Mouse (Mus musculus): ENCODE data around the gene Eef2. TPM values are rescaled to one million over a fixed set of nuclear protein-coding genes. Genes with fewer than 3 reads are reported as not detected.
A peak's percentile ranks its signal among the peaks of the same experiment; 100 is the strongest.

The Eef2 gene
- 476 and 570 TPM in 2 replicates for polyA plus RNA-seq (2012; rRNA removed)
- polyA plus RNA-seq (2014; fragmentation: Nextera tagmentation; extraction: Ambion mirVana) = 233 and 270 TPM in 2 replicates

DNA sequence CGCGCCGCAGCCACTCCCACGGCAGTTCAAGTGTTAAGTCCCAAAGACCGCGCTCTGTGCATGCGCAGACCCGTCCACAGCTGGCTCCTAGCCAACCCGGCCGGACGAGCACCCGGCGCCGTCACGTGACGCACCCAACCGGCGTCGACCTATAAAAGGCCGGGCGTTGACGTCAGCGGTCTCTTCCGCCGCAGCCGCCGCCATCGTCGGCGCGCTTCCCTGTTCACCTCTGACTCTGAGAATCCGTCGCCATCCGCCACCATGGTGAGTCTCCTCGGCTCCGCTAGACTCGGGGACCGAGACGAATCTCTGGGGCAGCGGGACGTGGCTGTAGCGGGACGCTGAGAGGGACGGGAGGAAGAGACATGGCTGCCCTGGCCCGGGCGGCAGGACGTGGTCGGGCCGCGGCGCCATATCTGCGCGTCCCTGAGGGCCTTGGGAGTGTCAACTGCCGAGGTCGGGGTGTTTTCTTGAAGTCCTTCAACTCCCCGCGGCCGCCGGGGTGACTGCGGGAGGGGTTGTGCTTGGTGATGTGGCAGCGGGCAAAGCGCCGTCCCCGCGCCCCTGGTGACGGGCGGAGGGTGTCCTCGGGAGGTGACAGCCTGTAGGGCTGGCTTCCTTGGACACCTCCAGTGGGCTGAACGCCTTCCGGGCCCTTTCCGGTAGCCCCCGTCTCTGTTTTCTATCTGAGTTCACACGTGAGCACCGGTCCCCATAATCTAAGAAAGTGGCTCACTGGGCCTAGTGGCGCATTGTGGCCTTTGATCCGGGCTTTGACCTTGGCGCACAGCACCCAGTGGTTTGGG, at the start of gene Eef2:
Gene Eef2, plus strand, starts transcription at position 166 of the 806 bp plus-strand sequence.
- under 1% methylated on average over 77 of the region's 77 CpGs for WGBS (ENCODE audit: insufficient replicate concordance)
- DNase-seq (ENCODE audit: low read depth in 3 of 3, low spot score in 3 of 3) = peak; percentile 94 to 95 (median 95)
- Histone ChIP-seq H3K27me3 (ENCODE audit: control insufficient read depth, insufficient read depth, low read length) (no peaks in the 10 kb centered on the region), H3K36me3 (replicated peaks; ENCODE audit: control insufficient read depth, insufficient read depth, low read depth) (peaks cover 46% of the 10 kb centered on the region), H3K4me1 (replicated peaks; ENCODE audit: control insufficient read depth in 2 of 2, insufficient read depth in 2 of 2, low read length in 1 of 2) (peaks cover 5 to 19% of the 10 kb centered on the region in 2 experiments), H3K9ac (replicated peaks) (peak within 1 kb of the TSS; percentile 98), H3K27ac (peak within 1 kb of the TSS; percentile 82), H3K4me2 (ENCODE audit: low read depth) (peak within 1 kb of the TSS; percentile 89), H3K4me3 (ENCODE audit: insufficient read depth in 1 of 2, low read depth in 2 of 2, low read length in 2 of 2) (peak within 1 kb of the TSS; percentile 94 to 95), H3K9me3 (ENCODE audit: control insufficient read depth, low read length) (no peaks in the 10 kb centered on the region)
- TF ChIP-seq CTCF (IDR thresholded peaks at IDR 0.05; ENCODE audit: low read depth) (0 out of 2 replicates have a peak, but pooled peaks have one; percentile 6), EP300 (IDR thresholded peaks at IDR 0.05; ENCODE audit: low read depth) (peak; percentile 24)
- peak; percentile 75 for ATAC-seq (ENCODE audit: insufficient read depth)

DNA sequence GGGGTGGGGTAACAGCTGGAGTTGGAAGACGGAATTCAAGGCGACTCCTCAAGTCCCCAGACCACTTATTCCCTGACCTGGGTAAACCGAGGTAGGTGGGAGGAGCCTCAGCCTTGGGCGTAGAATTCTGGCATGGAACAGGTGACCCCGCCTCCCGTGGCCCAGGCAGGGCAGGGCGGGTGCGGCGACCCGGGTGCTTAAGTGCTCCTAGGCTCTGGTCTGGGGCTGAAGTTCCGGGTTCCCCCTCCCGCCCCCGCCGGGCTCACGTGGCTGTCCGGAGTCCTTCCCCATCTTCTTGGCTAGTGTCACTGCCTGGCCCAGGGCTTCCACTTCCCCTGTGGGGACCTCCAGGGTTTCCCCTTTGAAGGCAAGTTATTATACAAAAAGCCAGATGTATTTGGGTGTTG, 42.2 kb upstream of the Eef2 start:
- Histone ChIP-seq H3K4me1 (replicated peaks; ENCODE audit: control insufficient read depth in 2 of 2, insufficient read depth in 2 of 2, low read length in 1 of 2) (peaks cover 20 to 27% of the 10 kb centered on the region in 2 experiments), H3K9me3 (ENCODE audit: control insufficient read depth, low read length) (no peaks in the 10 kb centered on the region), H3K4me3 (ENCODE audit: insufficient read depth in 1 of 2, low read depth in 2 of 2, low read length in 2 of 2) (peak overlapping the region; percentile 80), H3K27ac (peak overlapping the region; percentile 80), H3K27me3 (ENCODE audit: control insufficient read depth, insufficient read depth, low read length) (no peaks in the 10 kb centered on the region), H3K9ac (replicated peaks) (peak overlapping the region; percentile 99), H3K36me3 (replicated peaks; ENCODE audit: control insufficient read depth, insufficient read depth, low read depth) (no peaks in the 10 kb centered on the region), H3K4me2 (ENCODE audit: low read depth) (peak overlapping the region; percentile 93)
- TF ChIP-seq CTCF (IDR thresholded peaks at IDR 0.05; ENCODE audit: low read depth) = peak; percentile 18
- TF ChIP-seq EP300 (IDR thresholded peaks at IDR 0.05; ENCODE audit: low read depth) = no peak
- peak; percentile 58 to 66 (median 64) for DNase-seq (ENCODE audit: low read depth in 3 of 3, low spot score in 3 of 3)
- WGBS (ENCODE audit: insufficient replicate concordance) = 4% methylated on average over 16 of the region's 16 CpGs
- ATAC-seq (ENCODE audit: insufficient read depth) = no peak

DNA sequence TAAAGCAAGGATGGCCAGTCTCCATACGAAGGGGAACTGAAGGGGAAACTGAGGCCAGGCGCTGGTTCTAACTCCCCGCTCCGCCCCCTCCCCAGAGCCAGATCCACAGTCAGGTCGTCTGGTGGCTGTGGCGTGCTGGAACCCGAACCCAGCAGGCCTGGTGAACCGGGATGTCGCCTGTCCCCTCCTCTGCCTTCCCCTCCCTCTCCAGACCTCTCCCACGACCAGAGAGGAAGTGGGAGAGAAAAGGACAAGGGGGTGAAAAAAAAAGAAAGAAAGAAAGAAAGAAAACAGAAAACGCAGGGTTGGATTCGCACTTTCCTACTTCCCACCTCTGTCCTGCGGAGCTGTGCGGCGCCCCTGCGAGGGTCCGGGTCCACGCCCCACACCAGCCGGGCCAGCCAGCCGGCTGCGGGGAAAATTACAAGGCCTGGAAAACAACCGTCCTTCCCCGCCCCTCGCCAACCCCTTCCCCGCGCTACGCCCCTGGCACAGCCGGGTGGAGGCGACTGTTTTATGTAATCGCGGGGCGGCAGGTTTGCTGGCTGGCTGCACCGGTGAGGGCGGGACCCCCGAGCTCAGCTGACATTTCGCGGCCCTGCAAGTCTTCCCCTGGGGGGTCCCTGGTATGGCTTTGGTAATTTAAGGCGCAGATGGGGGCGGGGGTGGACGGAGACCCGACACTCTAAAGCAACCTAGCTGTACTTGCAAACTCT, 41.3 kb upstream of the Eef2 start, which contains the start of gene Zbtb7a:
Gene Zbtb7a, plus strand, starts transcription at position 255 of the 716 bp plus-strand sequence.
- H3K27ac ChIP-seq = peak within 1 kb of the TSS; percentile 80
- peak; percentile 31; the same call in 1 of the 2 replicates for TF ChIP-seq EP300 (IDR thresholded peaks at IDR 0.05; ENCODE audit: low read depth)
- no peak for TF ChIP-seq CTCF (IDR thresholded peaks at IDR 0.05; ENCODE audit: low read depth)
- H3K4me3 ChIP-seq (ENCODE audit: insufficient read depth in 1 of 2, low read depth in 2 of 2, low read length in 2 of 2) = peak within 1 kb of the TSS; percentile 80
- ATAC-seq (ENCODE audit: insufficient read depth) = peak; percentile 5; the same call in 1 of the 2 replicates
- H3K36me3 ChIP-seq (replicated peaks; ENCODE audit: control insufficient read depth, insufficient read depth, low read depth) = no peaks in the 10 kb centered on the region
- no peaks in the 10 kb centered on the region for H3K27me3 ChIP-seq (ENCODE audit: control insufficient read depth, insufficient read depth, low read length)
- 1% methylated on average over 40 of the region's 41 CpGs for WGBS (ENCODE audit: insufficient replicate concordance)
- peak in 2 of 3 experiments; percentile 53 to 54 for DNase-seq (ENCODE audit: low read depth in 3 of 3, low spot score in 3 of 3)
- peaks cover 23 to 28% of the 10 kb centered on the region in 2 experiments for H3K4me1 ChIP-seq (replicated peaks; ENCODE audit: control insufficient read depth in 2 of 2, insufficient read depth in 2 of 2, low read length in 1 of 2)
- peak within 1 kb of the TSS; percentile 93 for H3K4me2 ChIP-seq (ENCODE audit: low read depth)
- no peaks in the 10 kb centered on the region for H3K9me3 ChIP-seq (ENCODE audit: control insufficient read depth, low read length)
- peak within 1 kb of the TSS; percentile 99 for H3K9ac ChIP-seq (replicated peaks)

DNA sequence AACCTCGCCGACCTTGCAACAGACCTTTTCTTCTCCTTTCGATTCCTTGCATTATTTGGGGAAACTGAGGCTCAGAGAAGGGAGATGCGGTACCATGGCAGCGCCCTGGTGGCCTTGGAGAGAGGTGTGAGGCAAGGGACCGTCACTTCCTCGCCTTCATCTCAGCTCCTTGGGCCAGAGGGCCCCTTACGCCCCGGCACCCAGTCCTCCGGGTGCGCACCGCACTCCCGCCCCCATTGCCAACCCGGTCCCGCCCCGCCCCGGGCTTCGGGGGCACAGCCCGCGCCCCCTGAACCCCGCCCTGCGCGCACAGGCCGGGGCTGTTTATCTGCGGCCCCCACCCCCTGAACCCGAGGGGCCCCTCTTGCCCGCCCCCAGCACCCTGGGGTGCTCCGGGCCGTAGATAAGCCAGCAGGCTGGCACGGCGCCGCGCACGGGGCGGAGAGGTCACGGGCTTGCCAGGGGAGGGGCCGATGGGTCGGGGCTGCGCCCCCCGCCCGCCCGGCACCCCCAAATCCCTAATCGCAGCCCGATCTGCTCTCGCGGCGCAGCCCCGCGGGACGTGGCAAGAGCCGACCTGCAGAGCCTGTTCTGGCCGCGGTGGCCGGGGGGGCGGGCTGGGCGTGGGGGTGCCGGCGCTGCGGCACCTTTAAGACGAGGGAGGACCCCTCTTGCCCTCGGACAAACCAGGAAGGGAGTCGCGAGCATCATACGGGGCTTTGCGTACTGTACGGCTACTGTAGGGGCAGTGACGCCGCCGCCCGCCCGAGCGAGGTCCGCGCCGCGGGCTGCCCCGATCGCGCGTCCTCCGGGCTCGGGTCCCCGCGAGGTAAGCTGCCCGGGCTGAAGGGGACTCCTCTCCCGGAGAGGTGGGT, 40.4 kb upstream of the Eef2 start:
- WGBS (ENCODE audit: insufficient replicate concordance) = under 1% methylated on average over 86 of the region's 86 CpGs
- Histone ChIP-seq H3K4me3 (ENCODE audit: insufficient read depth in 1 of 2, low read depth in 2 of 2, low read length in 2 of 2) (peak overlapping the region; percentile 80), H3K27ac (peak overlapping the region; percentile 80), H3K4me2 (ENCODE audit: low read depth) (peak overlapping the region; percentile 93), H3K36me3 (replicated peaks; ENCODE audit: control insufficient read depth, insufficient read depth, low read depth) (no peaks in the 10 kb centered on the region; the same call in 1 of the 2 replicates), H3K9me3 (ENCODE audit: control insufficient read depth, low read length) (no peaks in the 10 kb centered on the region), H3K4me1 (replicated peaks; ENCODE audit: control insufficient read depth in 2 of 2, insufficient read depth in 2 of 2, low read length in 1 of 2) (peaks cover 32 to 37% of the 10 kb centered on the region in 2 experiments), H3K27me3 (ENCODE audit: control insufficient read depth, insufficient read depth, low read length) (no peaks in the 10 kb centered on the region), H3K9ac (replicated peaks) (peak overlapping the region; percentile 99)
- DNase-seq (ENCODE audit: low read depth in 3 of 3, low spot score in 3 of 3) (peak; percentile 75 to 82 (median 78)), ATAC-seq (ENCODE audit: insufficient read depth) (peak; percentile 72)
- TF ChIP-seq CTCF (IDR thresholded peaks at IDR 0.05; ENCODE audit: low read depth) (peak; percentile 32), EP300 (IDR thresholded peaks at IDR 0.05; ENCODE audit: low read depth) (peak; percentile 61; the same call in 1 of the 2 replicates)
